ENCODE assay signal across 24 mouse cellular contexts in genomic region chr3:89365153-89365485, GRCm38 (mm10). TPM values are rescaled to one million over a fixed set of nuclear protein-coding genes. Genes with fewer than 3 reads are reported as not detected.
A peak's percentile ranks its signal among the peaks of the same experiment; 100 is the strongest.
DNase-seq lines count a peak whose midpoint lies in the region; ATAC-seq lines count a peak whose summit lies in the region.
"Had no signal": no experiment of that assay in that cellular context is flagged by ENCODE, and none has a peak within 500 bp of the region (broad histone marks: within the 10 kb centered on the region; RNA-seq: fewer than 3 reads in every experiment).

Gene Dcst1 (minus strand): TSS chr3:89365253.

- H3K9me3 ChIP-seq in forebrain, embryonic 10.5 days = no peaks in the 10 kb centered on the region
- no peaks in the 10 kb centered on the region for H3K9me3 ChIP-seq in forebrain, embryonic 11.5 days (ENCODE audit: control insufficient read depth, low read length)
- H3K9me3 ChIP-seq in limb, embryonic 12.5 days = no peaks in the 10 kb centered on the region
- H3K9me3 ChIP-seq in limb, embryonic 10.5 days (replicated peaks) = no peaks in the 10 kb centered on the region
- no peaks in the 10 kb centered on the region for H3K9me3 ChIP-seq in intestine, embryonic 14.5 days (ENCODE audit: control insufficient read depth, low read length)
- H3K9me3 ChIP-seq in stomach, embryonic 16.5 days (replicated peaks; ENCODE audit: control insufficient read depth, low read length) = no peaks in the 10 kb centered on the region
- H3K9me3 ChIP-seq: hindbrain, embryonic 10.5 days; midbrain, embryonic 15.5 days; neural tube, embryonic 13.5 days; stomach, embryonic 15.5 days had no signal

- no peak within 1 kb of the TSS for H3K4me2 ChIP-seq in forebrain, embryonic 11.5 days (ENCODE audit: low read depth, low read length, severe bottlenecking)
- no peak within 1 kb of the TSS for H3K4me2 ChIP-seq in limb, embryonic 12.5 days
- peak within 1 kb of the TSS; percentile 9; the same call in 1 of the 2 replicates for H3K4me2 ChIP-seq in intestine, embryonic 14.5 days (ENCODE audit: low read length)
- no peak within 1 kb of the TSS for H3K4me2 ChIP-seq in stomach, embryonic 16.5 days (ENCODE audit: low read depth, low read length)
- H3K4me2 ChIP-seq: heart, embryonic 11.5 days; midbrain, embryonic 15.5 days; neural tube, embryonic 13.5 days; stomach, embryonic 15.5 days had no signal

- no peak for DNase-seq in forebrain, embryonic 10.5 days (ENCODE audit: extremely low spot score, low spot score)
- no peak for DNase-seq in forebrain, embryonic 11.5 days (ENCODE audit: low spot score)
- no peak for DNase-seq in limb, embryonic 10.5 days (ENCODE audit: low spot score)
- no peak for DNase-seq in intestine, embryonic 14.5 days (ENCODE audit: low spot score)
- DNase-seq in T-cell, adult 2 months (ENCODE audit: low spot score) = no peak
- DNase-seq: adrenal gland, postnatal 36 days; cerebellum, adult 11-12 months; cerebellum, postnatal 10 days; kidney, adult 18-20 months; kidney, postnatal 36 days; lung, postnatal 4 days; right cerebral cortex, postnatal 4 days had no signal

- no peak within 1 kb of the TSS for H3K9ac ChIP-seq in forebrain, embryonic 11.5 days (ENCODE audit: low read length)
- H3K9ac ChIP-seq in limb, embryonic 12.5 days (replicated peaks) = 0 out of 2 replicates have a peak within 1 kb of the TSS, but pooled peaks have one; percentile 27
- H3K9ac ChIP-seq in intestine, embryonic 14.5 days (ENCODE audit: low read length) = no peak within 1 kb of the TSS
- peak within 1 kb of the TSS; percentile 55 for H3K9ac ChIP-seq in stomach, embryonic 16.5 days (ENCODE audit: low read length)
- H3K9ac ChIP-seq: midbrain, embryonic 15.5 days; neural tube, embryonic 13.5 days; stomach, embryonic 15.5 days had no signal

- H3K27ac ChIP-seq in forebrain, embryonic 10.5 days = peak within 1 kb of the TSS; percentile 12; the same call in 1 of the 2 replicates
- no peak within 1 kb of the TSS for H3K27ac ChIP-seq in forebrain, embryonic 11.5 days (ENCODE audit: low read depth, low read length)
- H3K27ac ChIP-seq in limb, embryonic 12.5 days = no peak within 1 kb of the TSS
- H3K27ac ChIP-seq in limb, embryonic 10.5 days = no peak within 1 kb of the TSS
- no peak within 1 kb of the TSS for H3K27ac ChIP-seq in intestine, embryonic 14.5 days (ENCODE audit: low read depth)
- no peak within 1 kb of the TSS for H3K27ac ChIP-seq in stomach, embryonic 16.5 days (ENCODE audit: low read length)
- H3K27ac ChIP-seq: hindbrain, embryonic 10.5 days; midbrain, embryonic 15.5 days; neural tube, embryonic 13.5 days; stomach, embryonic 15.5 days had no signal

- no peak within 1 kb of the TSS for H3K4me3 ChIP-seq in forebrain, embryonic 10.5 days
- H3K4me3 ChIP-seq in forebrain, embryonic 11.5 days (ENCODE audit: low read depth, low read length) = no peak within 1 kb of the TSS
- H3K4me3 ChIP-seq in limb, embryonic 12.5 days (replicated peaks) = no peak within 1 kb of the TSS
- no peak within 1 kb of the TSS for H3K4me3 ChIP-seq in limb, embryonic 10.5 days
- no peak within 1 kb of the TSS for H3K4me3 ChIP-seq in intestine, embryonic 14.5 days (ENCODE audit: low read depth, low read length)
- no peak within 1 kb of the TSS for H3K4me3 ChIP-seq in stomach, embryonic 16.5 days (replicated peaks; ENCODE audit: low read length)
- H3K4me3 ChIP-seq: hindbrain, embryonic 10.5 days; midbrain, embryonic 15.5 days; myocyte; neural tube, embryonic 13.5 days; stomach, embryonic 15.5 days had no signal

- peaks cover 23% of the 10 kb centered on the region for H3K4me1 ChIP-seq in forebrain, embryonic 10.5 days
- no peaks in the 10 kb centered on the region for H3K4me1 ChIP-seq in forebrain, embryonic 11.5 days (replicated peaks; ENCODE audit: control insufficient read depth, insufficient read depth, low read length)
- peaks cover 8% of the 10 kb centered on the region for H3K4me1 ChIP-seq in limb, embryonic 12.5 days (replicated peaks)
- H3K4me1 ChIP-seq in limb, embryonic 10.5 days = peaks cover 23% of the 10 kb centered on the region
- peaks cover 5% of the 10 kb centered on the region; the same call in 1 of the 2 replicates for H3K4me1 ChIP-seq in intestine, embryonic 14.5 days (replicated peaks; ENCODE audit: control insufficient read depth, insufficient read depth, low read length)
- 0 out of 2 replicates have a peak, but pooled peaks cover 4% of the 10 kb centered on the region for H3K4me1 ChIP-seq in stomach, embryonic 16.5 days (ENCODE audit: control insufficient read depth, insufficient read depth, low read length)
- H3K4me1 ChIP-seq: midbrain, embryonic 15.5 days; neural tube, embryonic 13.5 days had no signal

- H3K36me3 ChIP-seq in forebrain, embryonic 10.5 days (replicated peaks) = no peaks in the 10 kb centered on the region
- no peaks in the 10 kb centered on the region for H3K36me3 ChIP-seq in forebrain, embryonic 11.5 days (ENCODE audit: control insufficient read depth, insufficient read depth, low read length)
- no peaks in the 10 kb centered on the region for H3K36me3 ChIP-seq in limb, embryonic 12.5 days
- H3K36me3 ChIP-seq in limb, embryonic 10.5 days = no peaks in the 10 kb centered on the region
- H3K36me3 ChIP-seq in intestine, embryonic 14.5 days (ENCODE audit: control insufficient read depth, insufficient read depth, low read length) = no peaks in the 10 kb centered on the region
- no peaks in the 10 kb centered on the region for H3K36me3 ChIP-seq in stomach, embryonic 16.5 days (ENCODE audit: control insufficient read depth, insufficient read depth, low read length)
- H3K36me3 ChIP-seq: hindbrain, embryonic 10.5 days; midbrain, embryonic 15.5 days; neural tube, embryonic 13.5 days; stomach, embryonic 15.5 days had no signal

- peaks cover 15% of the 10 kb centered on the region; the same call in 1 of the 2 replicates for H3K27me3 ChIP-seq in forebrain, embryonic 10.5 days (ENCODE audit: poor library complexity, severe bottlenecking)
- H3K27me3 ChIP-seq in forebrain, embryonic 11.5 days (ENCODE audit: control insufficient read depth, insufficient read depth, low read length) = no peaks in the 10 kb centered on the region
- 0 out of 2 replicates have a peak, but pooled peaks cover 4% of the 10 kb centered on the region for H3K27me3 ChIP-seq in limb, embryonic 12.5 days
- H3K27me3 ChIP-seq in limb, embryonic 10.5 days (ENCODE audit: low read depth, poor library complexity, severe bottlenecking) = no peaks in the 10 kb centered on the region
- no peaks in the 10 kb centered on the region for H3K27me3 ChIP-seq in intestine, embryonic 14.5 days (replicated peaks; ENCODE audit: control insufficient read depth, insufficient read depth, low read length)
- H3K27me3 ChIP-seq in stomach, embryonic 16.5 days (ENCODE audit: control insufficient read depth, insufficient read depth, low read length) = no peaks in the 10 kb centered on the region
- H3K27me3 ChIP-seq: midbrain, embryonic 15.5 days; neural tube, embryonic 13.5 days; stomach, embryonic 15.5 days had no signal

- WGBS in forebrain, embryonic 10.5 days = 88% methylated on average over 11 of the region's 11 CpGs
- WGBS in forebrain, embryonic 11.5 days = 84% methylated on average over 11 of the region's 11 CpGs
- 92% methylated on average over 11 of the region's 11 CpGs for WGBS in limb, embryonic 12.5 days
- WGBS in limb, embryonic 10.5 days = 92% methylated on average over 11 of the region's 11 CpGs
- WGBS in intestine, embryonic 14.5 days = 84% methylated on average over 11 of the region's 11 CpGs
- 87% methylated on average over 11 of the region's 11 CpGs for WGBS in stomach, embryonic 16.5 days

- no peak for ATAC-seq in forebrain, embryonic 11.5 days (replicated peaks; ENCODE audit: low FRiP score)
- ATAC-seq in limb, embryonic 12.5 days (ENCODE audit: insufficient number of reproducible peaks, insufficient read depth, low FRiP score, low TSS enrichment, low read depth) = no peak
- no peak for ATAC-seq in intestine, embryonic 14.5 days (replicated peaks; ENCODE audit: low FRiP score, low TSS enrichment, low read depth)
- no peak for ATAC-seq in stomach, embryonic 16.5 days (ENCODE audit: insufficient read depth, low FRiP score)
- ATAC-seq: forebrain, embryonic 14.5 days; hindbrain, embryonic 16.5 days; midbrain, embryonic 15.5 days had no signal

RNA-seq across cellular contexts. Expression of gene Dcst1, which starts in this region (rescaled TPM):
- 0.23 TPM in 1 of 2 replicates, not detected in the other for polyA plus RNA-seq in forebrain, embryonic 10.5 days (2016; fragmentation: Nextera tagmentation; extraction: Ambion mirVana)
- polyA plus RNA-seq in forebrain, embryonic 11.5 days (2014; fragmentation: Nextera tagmentation; extraction: Ambion mirVana) = 0.08 and 0.15 TPM in 2 replicates
- 0.26 and 0.40 TPM in 2 replicates for polyA plus RNA-seq in limb, embryonic 12.5 days (2016; fragmentation: Nextera tagmentation; extraction: Ambion mirVana)
- polyA plus RNA-seq in limb, embryonic 10.5 days (2016; fragmentation: Nextera tagmentation; extraction: Ambion mirVana) = 0.25 and 0.30 TPM in 2 replicates
- polyA plus RNA-seq in intestine, embryonic 14.5 days (2014; fragmentation: Nextera tagmentation; extraction: Ambion mirVana) = 0.15 and 0.34 TPM in 2 replicates
- 0.70 and 0.89 TPM in 2 replicates for polyA plus RNA-seq in stomach, embryonic 16.5 days (2015; fragmentation: Nextera tagmentation; extraction: Ambion mirVana)
- polyA plus RNA-seq: cortical plate, adult 2 months; embryonic facial prominence, embryonic 11.5 days had no signal

Comparison
In these comparisons a context has a peak if more than half of its experiments do, and no peak if none do; other contexts are left out.
1. H3K9ac ChIP-seq: peak in limb, embryonic 12.5 days (single experiment) and stomach, embryonic 16.5 days (single experiment); none in forebrain, embryonic 11.5 days (single experiment) and intestine, embryonic 14.5 days (single experiment).